Mouse (Mus musculus) common myeloid progenitor, adult 5-6 weeks (primary cell): Measurements from ENCODE around the gene Slc1a6. TPM values are rescaled to one million over a fixed set of nuclear protein-coding genes. Genes with fewer than 3 reads are reported as not detected.

Source experiments
- total RNA-seq: library from RNA; stranded (forward); fragments of 200-1000, 187-1606 nt; gene quantifications from 2 replicates; pipeline ENCODE4 v1.2.3, GENCODE M21; 2017

Gene Slc1a6
- total RNA-seq, 1 experiment from 2014 or later: not detected

Other genes with a start within 250 kb of the Slc1a6 start
- 15.2 and 16.9 TPM in 2 replicates for gene Ilvbl, start 206.2 kb upstream of the Slc1a6 start, total RNA-seq
- gene Syde1, start 188.5 kb upstream of the Slc1a6 start, total RNA-seq: 1.9 and 2.2 TPM in 2 replicates
- not detected in 2 replicates for gene Olfr1357, start 162.4 kb upstream of the Slc1a6 start, total RNA-seq
- gene Casp14, start 62.2 kb upstream of the Slc1a6 start, total RNA-seq: not detected in 2 replicates
- gene Ccdc105, start 27.4 kb upstream of the Slc1a6 start, total RNA-seq: not detected in 2 replicates
- gene Olfr1356, start 71.7 kb downstream of the Slc1a6 start, total RNA-seq: not detected in 2 replicates
- not detected in 2 replicates for gene Olfr1355, start 95.0 kb downstream of the Slc1a6 start, total RNA-seq
- gene Olfr1354, start 132.7 kb downstream of the Slc1a6 start, total RNA-seq: not detected in 2 replicates
- not detected in 2 replicates for gene Olfr8, start 170.1 kb downstream of the Slc1a6 start, total RNA-seq
- not detected in 2 replicates for gene Olfr1353, start 182.8 kb downstream of the Slc1a6 start, total RNA-seq
- gene Olfr1352, start 200.6 kb downstream of the Slc1a6 start, total RNA-seq: not detected in 2 replicates
- gene Olfr1351, start 232.0 kb downstream of the Slc1a6 start, total RNA-seq: not detected in 2 replicates
- gene Olfr57, start 248.2 kb downstream of the Slc1a6 start, total RNA-seq: not detected in 2 replicates